Mouse (Mus musculus) neural tube, embryonic 14.5 days (tissue): ENCODE data around the gene Rfx7. TPM values are rescaled to one million over a fixed set of nuclear protein-coding genes. Genes with fewer than 3 reads are reported as not detected.

Experiments used
- ATAC-seq: fragments of 200-750 bp; cut with Nextera tagmentation; 2 replicates; pipeline ENCODE4 v1.8.0; 2017; ENCODE audit warnings: low read depth, mild to moderate bottlenecking, moderate TSS enrichment, moderate library complexity
- H3K27ac ChIP-seq: fragments of 300-500 bp; sonication (generic); 2 replicates; pipeline ENCODE4 v1.5.1; 2014; ENCODE audit warnings: low read depth, mild to moderate bottlenecking, control low read depth, low read length, moderate library complexity, mixed read lengths
- H3K27me3 ChIP-seq: fragments of 300-500 bp; sonication (generic); 2 replicates; pipeline ENCODE4 v1.6.1; 2014; ENCODE audit warnings: low read length; ENCODE audit not compliant: control insufficient read depth, insufficient read depth
- H3K36me3 ChIP-seq: fragments of 300-500 bp; sonication (generic); 2 replicates; pipeline ENCODE4 v1.6.1; 2014; ENCODE audit warnings: low read length, mixed read lengths; ENCODE audit not compliant: control insufficient read depth, insufficient read depth
- H3K4me1 ChIP-seq: fragments of 300-500 bp; sonication (generic); 2 replicates; pipeline ENCODE4 v1.6.1; 2014; ENCODE audit warnings: low read length; ENCODE audit not compliant: control insufficient read depth, insufficient read depth
- H3K4me2 ChIP-seq: fragments of 300-500 bp; sonication (generic); 2 replicates; pipeline ENCODE4 v1.6.1; 2014; ENCODE audit warnings: mild to moderate bottlenecking, low read depth, low read length, control low read depth
- H3K4me3 ChIP-seq: fragments of 300-500 bp; sonication (generic); 2 replicates; pipeline ENCODE4 v1.5.1; 2014; ENCODE audit warnings: low read depth, low read length, control low read depth, mixed read lengths
- H3K9ac ChIP-seq: fragments of 300-500 bp; sonication (generic); replicated peaks from 2 replicates; pipeline ENCODE4 v1.6.1; 2014; ENCODE audit warnings: low read depth, mild to moderate bottlenecking, control low read depth, low read length, mixed read lengths
- H3K9me3 ChIP-seq: fragments of 300-500 bp; sonication (generic); 2 replicates; pipeline ENCODE4 v1.6.1; 2016; ENCODE audit warnings: low read length; ENCODE audit not compliant: control insufficient read depth
- WGBS: fragments of 180-500 bp; shearing (Covaris S2); extraction: QIAGEN DNeasy Blood & Tissue Kit; methylation state at CpG from one replicate; pipeline ENCODE4 v1.1.7; 2014; 5-methylcytosine and 5-hydroxymethylcytosine counted together
- polyA plus RNA-seq: library from polyadenylated mRNA; unstranded; fragments of >200 nt; fragmentation: Nextera tagmentation; extraction: Ambion mirVana; gene quantifications from 2 replicates; pipeline ENCODE4 v1.2.1, GENCODE M21; 2014

The Rfx7 gene
- polyA plus RNA-seq, 1 experiment from 2014 or later = 29.9 TPM

- Histone ChIP-seq H3K9ac (peak overlapping the region; percentile 96), H3K9me3 (no peaks in the 10 kb centered on the region), H3K27ac (peak overlapping the region; percentile 100), H3K36me3 (no peaks in the 10 kb centered on the region), H3K4me1 (peaks cover 16% of the 10 kb centered on the region), H3K27me3 (no peaks in the 10 kb centered on the region), H3K4me3 (peak overlapping the region; percentile 69), H3K4me2 (peak overlapping the region; percentile 50)
- ATAC-seq = peak; percentile 9; the same call in 1 of the 2 replicates
- 0% methylated on average over 2 of the region's 2 CpGs for WGBS
These were observed 1.0 kb downstream of the Rfx7 start for GRCm38 (mm10) chr9:72533089-72533415.

- no peak overlapping the region for H3K27ac ChIP-seq
- no peaks in the 10 kb centered on the region for H3K27me3 ChIP-seq
- WGBS = 90% methylated on average over 2 of the region's 2 CpGs
- no peak overlapping the region for H3K9ac ChIP-seq
- H3K9me3 ChIP-seq = no peaks in the 10 kb centered on the region
- H3K4me3 ChIP-seq = peak overlapping the region; percentile 32
- H3K4me1 ChIP-seq = peaks cover 14% of the 10 kb centered on the region
- H3K4me2 ChIP-seq = peak overlapping the region; percentile 50
- ATAC-seq = no peak
- H3K36me3 ChIP-seq = no peaks in the 10 kb centered on the region
These were observed 2.9 kb downstream of the Rfx7 start for GRCm38 (mm10) chr9:72534985-72535384.

GRCm38 (mm10) chr9:72535394-72535793 is 3.4 kb downstream of the Rfx7 start:
- Histone ChIP-seq H3K4me3 (no peak overlapping the region), H3K9ac (no peak overlapping the region), H3K4me2 (no peak overlapping the region; the same call in 1 of the 2 replicates), H3K4me1 (peaks cover 14% of the 10 kb centered on the region), H3K27me3 (no peaks in the 10 kb centered on the region), H3K27ac (no peak overlapping the region), H3K9me3 (no peaks in the 10 kb centered on the region), H3K36me3 (no peaks in the 10 kb centered on the region)
- WGBS = 76% methylated on average over 3 of the region's 3 CpGs
- no peak for ATAC-seq

GRCm38 (mm10) chr9:72537086-72537485 is 5.0 kb downstream of the Rfx7 start:
- Histone ChIP-seq H3K4me3 (no peak overlapping the region), H3K9ac (no peak overlapping the region), H3K27ac (no peak overlapping the region), H3K27me3 (no peaks in the 10 kb centered on the region), H3K4me2 (no peak overlapping the region), H3K4me1 (peaks cover 7% of the 10 kb centered on the region; the same call in 1 of the 2 replicates), H3K9me3 (no peaks in the 10 kb centered on the region), H3K36me3 (no peaks in the 10 kb centered on the region)
- WGBS = 32% methylated on average over 1 of the region's 1 CpGs
- no peak for ATAC-seq

- Histone ChIP-seq H3K4me2 (no peak overlapping the region), H3K9ac (no peak overlapping the region), H3K27ac (no peak overlapping the region), H3K27me3 (no peaks in the 10 kb centered on the region), H3K36me3 (no peaks in the 10 kb centered on the region), H3K4me3 (no peak overlapping the region), H3K9me3 (no peaks in the 10 kb centered on the region), H3K4me1 (no peaks in the 10 kb centered on the region)
- ATAC-seq = no peak
These were observed 11.6 kb downstream of the Rfx7 start for GRCm38 (mm10) chr9:72543590-72543989.

- no peak overlapping the region for H3K27ac ChIP-seq
These were observed 26.7 kb downstream of the Rfx7 start for GRCm38 (mm10) chr9:72558780-72559179.

GRCm38 (mm10) chr9:72560316-72560715 is 28.3 kb downstream of the Rfx7 start:
- Histone ChIP-seq H3K27ac (no peak overlapping the region), H3K27me3 (no peaks in the 10 kb centered on the region), H3K4me2 (no peak overlapping the region), H3K4me3 (no peak overlapping the region), H3K9ac (no peak overlapping the region), H3K36me3 (no peaks in the 10 kb centered on the region), H3K9me3 (no peaks in the 10 kb centered on the region), H3K4me1 (no peaks in the 10 kb centered on the region)
- ATAC-seq = no peak
- WGBS = 76% methylated on average over 2 of the region's 2 CpGs

More at GRCm38 (mm10) chr9:72558780-72559179, 26.7 kb downstream of the Rfx7 start:
- Histone ChIP-seq H3K36me3 (no peaks in the 10 kb centered on the region), H3K4me2 (no peak overlapping the region), H3K27me3 (no peaks in the 10 kb centered on the region), H3K4me1 (no peaks in the 10 kb centered on the region), H3K4me3 (no peak overlapping the region), H3K9me3 (no peaks in the 10 kb centered on the region), H3K9ac (no peak overlapping the region)
- 97% methylated on average over 1 of the region's 1 CpGs for WGBS
- no peak for ATAC-seq

GRCm38 (mm10) chr9:72563277-72563676 is 31.2 kb downstream of the Rfx7 start:
- no peak overlapping the region for H3K9ac ChIP-seq
- H3K4me2 ChIP-seq = no peak overlapping the region
- H3K27ac ChIP-seq = no peak overlapping the region
- no peaks in the 10 kb centered on the region for H3K36me3 ChIP-seq
- no peak overlapping the region for H3K4me3 ChIP-seq
- H3K27me3 ChIP-seq = no peaks in the 10 kb centered on the region
- 92% methylated on average over 3 of the region's 3 CpGs for WGBS
- H3K9me3 ChIP-seq = no peaks in the 10 kb centered on the region
- no peaks in the 10 kb centered on the region for H3K4me1 ChIP-seq
- ATAC-seq = no peak

GRCm38 (mm10) chr9:72567116-72567515 is 35.1 kb downstream of the Rfx7 start:
- Histone ChIP-seq H3K27me3 (no peaks in the 10 kb centered on the region), H3K4me2 (no peak overlapping the region), H3K4me1 (no peaks in the 10 kb centered on the region), H3K27ac (no peak overlapping the region), H3K36me3 (no peaks in the 10 kb centered on the region), H3K9ac (no peak overlapping the region), H3K9me3 (no peaks in the 10 kb centered on the region), H3K4me3 (no peak overlapping the region)
- WGBS = 51% methylated on average over 2 of the region's 2 CpGs
- no peak for ATAC-seq

DNA sequence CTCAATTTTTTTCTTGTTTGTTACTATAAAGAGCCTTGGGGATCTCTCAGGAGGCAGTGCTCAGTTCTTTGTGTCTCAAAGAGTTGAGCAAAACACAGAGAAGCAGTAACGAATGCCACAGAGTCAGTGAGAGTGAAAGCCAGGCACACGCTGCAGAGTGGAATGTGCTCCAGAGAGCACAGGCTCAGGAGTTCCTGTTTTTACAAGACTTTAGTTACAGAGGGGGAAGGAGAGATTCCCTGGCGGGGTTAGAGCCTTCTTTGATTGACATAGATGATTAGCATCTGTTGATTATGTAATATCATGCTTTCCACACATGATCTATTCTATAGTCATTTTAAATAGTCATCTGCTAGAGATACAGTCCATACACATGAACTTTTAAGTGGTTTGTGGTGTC is 48.2 kb downstream of the Rfx7 start:
- Histone ChIP-seq H3K4me2 (no peak overlapping the region), H3K36me3 (no peaks in the 10 kb centered on the region), H3K27ac (no peak overlapping the region), H3K4me3 (no peak overlapping the region), H3K4me1 (no peaks in the 10 kb centered on the region), H3K9ac (no peak overlapping the region), H3K27me3 (no peaks in the 10 kb centered on the region), H3K9me3 (no peaks in the 10 kb centered on the region)
- 52% methylated on average over 3 of the region's 3 CpGs for WGBS
- ATAC-seq = no peak
